Mouse (Mus musculus): ENCODE results near the gene Bcr. TPM values are rescaled to one million over a fixed set of nuclear protein-coding genes. Genes with fewer than 3 reads are reported as not detected.
A peak's percentile ranks its signal among the peaks of the same experiment; 100 is the strongest.
"Not testable (repeated sequence)": the region's sequence is repeated elsewhere in the genome, so short reads cannot be mapped to it uniquely, and the experiment has no call there.

Gene Bcr
- polyA plus RNA-seq, 1 experiment from 2014 or later = 26.4 TPM

GRCm38 (mm10) chr10:75030234-75030633 lies 30.2 kb upstream of the Bcr start:
- ATAC-seq (ENCODE audit: low read depth) = no peak
- H3K4me1 ChIP-seq (ENCODE audit: control insufficient read depth, insufficient read depth, low read length) = peaks cover 11% of the 10 kb centered on the region
- H3K4me3 ChIP-seq (ENCODE audit: low read depth, low read length) = no peak overlapping the region
- no peak overlapping the region for H3K27ac ChIP-seq (ENCODE audit: low read depth, low read length)
- H3K36me3 ChIP-seq (ENCODE audit: control insufficient read depth, insufficient read depth, low read length) = no peaks in the 10 kb centered on the region
- WGBS = 87% methylated on average over 3 of the region's 3 CpGs
- no peak overlapping the region for H3K4me2 ChIP-seq (ENCODE audit: low read depth, low read length)
- H3K9me3 ChIP-seq (ENCODE audit: control insufficient read depth, low read length) = no peaks in the 10 kb centered on the region
- H3K9ac ChIP-seq (replicated peaks; ENCODE audit: low read depth, low read length) = no peak overlapping the region
- H3K27me3 ChIP-seq (ENCODE audit: control insufficient read depth, insufficient read depth, low read length) = no peaks in the 10 kb centered on the region

GRCm38 (mm10) chr10:75031345-75032114 lies 28.9 kb upstream of the Bcr start:
- Histone ChIP-seq H3K27ac (ENCODE audit: low read depth, low read length) (no peak overlapping the region), H3K36me3 (ENCODE audit: control insufficient read depth, insufficient read depth, low read length) (no peaks in the 10 kb centered on the region), H3K4me2 (ENCODE audit: low read depth, low read length) (no peak overlapping the region), H3K9me3 (ENCODE audit: control insufficient read depth, low read length) (no peaks in the 10 kb centered on the region), H3K9ac (replicated peaks; ENCODE audit: low read depth, low read length) (no peak overlapping the region), H3K27me3 (ENCODE audit: control insufficient read depth, insufficient read depth, low read length) (no peaks in the 10 kb centered on the region), H3K4me3 (ENCODE audit: low read depth, low read length) (no peak overlapping the region), H3K4me1 (ENCODE audit: control insufficient read depth, insufficient read depth, low read length) (peaks cover 17% of the 10 kb centered on the region)
- WGBS = 63% methylated on average over 5 of the region's 5 CpGs
- no peak for ATAC-seq (ENCODE audit: low read depth)

GRCm38 (mm10) chr10:75032395-75032794 lies 28.0 kb upstream of the Bcr start, which contains the start of gene Rsph14:
Gene Rsph14, minus strand, starts transcription at chr10:75032586.
- peak within 1 kb of the TSS; percentile 21 for H3K4me2 ChIP-seq (ENCODE audit: low read depth, low read length)

GRCm38 (mm10) chr10:75036883-75037379 lies 23.5 kb upstream of the Bcr start, which contains the start of gene Rab36:
Gene Rab36, plus strand, starts transcription at chr10:75037058.
- peak; percentile 94 for ATAC-seq (ENCODE audit: low read depth)
- no peaks in the 10 kb centered on the region for H3K9me3 ChIP-seq (ENCODE audit: control insufficient read depth, low read length)
- H3K27ac ChIP-seq (ENCODE audit: low read depth, low read length) = peak within 1 kb of the TSS; percentile 82
- peak within 1 kb of the TSS; percentile 76 for H3K4me2 ChIP-seq (ENCODE audit: low read depth, low read length)
- under 1% methylated on average over 36 of the region's 36 CpGs for WGBS
- peak within 1 kb of the TSS; percentile 39 for H3K4me3 ChIP-seq (ENCODE audit: low read depth, low read length)
- H3K4me1 ChIP-seq (ENCODE audit: control insufficient read depth, insufficient read depth, low read length) = peaks cover 23% of the 10 kb centered on the region
- H3K9ac ChIP-seq (replicated peaks; ENCODE audit: low read depth, low read length) = peak within 1 kb of the TSS; percentile 66
- H3K36me3 ChIP-seq (ENCODE audit: control insufficient read depth, insufficient read depth, low read length) = no peaks in the 10 kb centered on the region
- no peaks in the 10 kb centered on the region for H3K27me3 ChIP-seq (ENCODE audit: control insufficient read depth, insufficient read depth, low read length)

More at GRCm38 (mm10) chr10:75032395-75032794, 28.0 kb upstream of the Bcr start, which contains the start of gene Rsph14:
- Histone ChIP-seq H3K9ac (replicated peaks; ENCODE audit: low read depth, low read length) (no peak within 1 kb of the TSS), H3K27me3 (ENCODE audit: control insufficient read depth, insufficient read depth, low read length) (no peaks in the 10 kb centered on the region), H3K9me3 (ENCODE audit: control insufficient read depth, low read length) (no peaks in the 10 kb centered on the region), H3K36me3 (ENCODE audit: control insufficient read depth, insufficient read depth, low read length) (no peaks in the 10 kb centered on the region), H3K4me3 (ENCODE audit: low read depth, low read length) (no peak within 1 kb of the TSS), H3K27ac (ENCODE audit: low read depth, low read length) (peak within 1 kb of the TSS; percentile 40), H3K4me1 (ENCODE audit: control insufficient read depth, insufficient read depth, low read length) (peaks cover 20% of the 10 kb centered on the region)
- 8% methylated on average over 10 of the region's 10 CpGs for WGBS
- ATAC-seq (ENCODE audit: low read depth) = peak; percentile 75

GRCm38 (mm10) chr10:75042060-75042459 lies 18.3 kb upstream of the Bcr start:
- not testable (repeated sequence) for H3K4me1 ChIP-seq (ENCODE audit: control insufficient read depth, insufficient read depth, low read length); H3K9ac ChIP-seq (replicated peaks; ENCODE audit: low read depth, low read length); H3K36me3 ChIP-seq (ENCODE audit: control insufficient read depth, insufficient read depth, low read length); H3K27me3 ChIP-seq (ENCODE audit: control insufficient read depth, insufficient read depth, low read length); H3K4me3 ChIP-seq (ENCODE audit: low read depth, low read length); H3K9me3 ChIP-seq (ENCODE audit: control insufficient read depth, low read length); H3K27ac ChIP-seq (ENCODE audit: low read depth, low read length); ATAC-seq (ENCODE audit: low read depth); H3K4me2 ChIP-seq (ENCODE audit: low read depth, low read length)
- 15% methylated on average over 1 of the region's 1 CpGs for WGBS

- Histone ChIP-seq H3K27me3 (ENCODE audit: control insufficient read depth, insufficient read depth, low read length) (no peaks in the 10 kb centered on the region), H3K4me3 (ENCODE audit: low read depth, low read length) (no peak overlapping the region), H3K36me3 (ENCODE audit: control insufficient read depth, insufficient read depth, low read length) (no peaks in the 10 kb centered on the region), H3K9ac (replicated peaks; ENCODE audit: low read depth, low read length) (no peak overlapping the region), H3K4me2 (ENCODE audit: low read depth, low read length) (no peak overlapping the region), H3K4me1 (ENCODE audit: control insufficient read depth, insufficient read depth, low read length) (no peaks in the 10 kb centered on the region), H3K27ac (ENCODE audit: low read depth, low read length) (no peak overlapping the region), H3K9me3 (ENCODE audit: control insufficient read depth, low read length) (no peaks in the 10 kb centered on the region)
- ATAC-seq (ENCODE audit: low read depth) = no peak
- WGBS = 44% methylated on average over 7 of the region's 7 CpGs
These were observed 15.9 kb upstream of the Bcr start for GRCm38 (mm10) chr10:75044459-75044858.

- 89% methylated on average over 15 of the region's 15 CpGs for WGBS
- Histone ChIP-seq H3K4me2 (ENCODE audit: low read depth, low read length) (no peak overlapping the region), H3K27me3 (ENCODE audit: control insufficient read depth, insufficient read depth, low read length) (no peaks in the 10 kb centered on the region), H3K36me3 (ENCODE audit: control insufficient read depth, insufficient read depth, low read length) (no peaks in the 10 kb centered on the region), H3K9me3 (ENCODE audit: control insufficient read depth, low read length) (no peaks in the 10 kb centered on the region), H3K4me3 (ENCODE audit: low read depth, low read length) (no peak overlapping the region), H3K9ac (replicated peaks; ENCODE audit: low read depth, low read length) (no peak overlapping the region), H3K4me1 (ENCODE audit: control insufficient read depth, insufficient read depth, low read length) (no peaks in the 10 kb centered on the region), H3K27ac (ENCODE audit: low read depth, low read length) (no peak overlapping the region)
- no peak for ATAC-seq (ENCODE audit: low read depth)
These were observed 14.6 kb upstream of the Bcr start for GRCm38 (mm10) chr10:75045831-75046230.

GRCm38 (mm10) chr10:75048711-75049110 lies 11.7 kb upstream of the Bcr start:
- Histone ChIP-seq H3K4me3 (ENCODE audit: low read depth, low read length) (no peak overlapping the region), H3K4me1 (ENCODE audit: control insufficient read depth, insufficient read depth, low read length) (no peaks in the 10 kb centered on the region), H3K36me3 (ENCODE audit: control insufficient read depth, insufficient read depth, low read length) (no peaks in the 10 kb centered on the region), H3K27me3 (ENCODE audit: control insufficient read depth, insufficient read depth, low read length) (no peaks in the 10 kb centered on the region), H3K9me3 (ENCODE audit: control insufficient read depth, low read length) (no peaks in the 10 kb centered on the region), H3K27ac (ENCODE audit: low read depth, low read length) (no peak overlapping the region), H3K4me2 (ENCODE audit: low read depth, low read length) (no peak overlapping the region), H3K9ac (replicated peaks; ENCODE audit: low read depth, low read length) (no peak overlapping the region)
- ATAC-seq (ENCODE audit: low read depth) = no peak
- WGBS = 93% methylated on average over 7 of the region's 7 CpGs

- no peak for ATAC-seq (ENCODE audit: low read depth)
- Histone ChIP-seq H3K4me1 (ENCODE audit: control insufficient read depth, insufficient read depth, low read length) (no peaks in the 10 kb centered on the region), H3K9me3 (ENCODE audit: control insufficient read depth, low read length) (no peaks in the 10 kb centered on the region), H3K27ac (ENCODE audit: low read depth, low read length) (no peak overlapping the region), H3K4me3 (ENCODE audit: low read depth, low read length) (no peak overlapping the region), H3K36me3 (ENCODE audit: control insufficient read depth, insufficient read depth, low read length) (no peaks in the 10 kb centered on the region), H3K27me3 (ENCODE audit: control insufficient read depth, insufficient read depth, low read length) (no peaks in the 10 kb centered on the region), H3K4me2 (ENCODE audit: low read depth, low read length) (no peak overlapping the region), H3K9ac (replicated peaks; ENCODE audit: low read depth, low read length) (no peak overlapping the region)
- 94% methylated on average over 21 of the region's 21 CpGs for WGBS
These were observed 8.9 kb upstream of the Bcr start for GRCm38 (mm10) chr10:75051364-75052074.
